Mouse (Mus musculus) c-Kit-negative CD71-positive TER-119-positive erythroid progenitor cells, embryonic 14.5 days (primary cell): ENCODE results near the gene Olfr1175-ps.

Source experiments
- DNase-seq: peaks from one replicate; pipeline ENCODE4 v3.0.0-alpha.2; 2013; ENCODE audit warnings: low read depth, low spot score

Gene Olfr1175-ps

GRCm38 (mm10) chr2:88327115-88327514, at the start of gene Olfr1175-ps:
Gene Olfr1175-ps, minus strand, starts transcription at chr2:88327215.
- no peak for DNase-seq

- no peak for DNase-seq
Measured at GRCm38 (mm10) chr2:88356304-88356703, 29.3 kb upstream of the Olfr1175-ps start.

GRCm38 (mm10) chr2:88346392-88346791, 19.4 kb upstream of the Olfr1175-ps start, which contains the start of gene Olfr1177-ps:
Gene Olfr1177-ps, minus strand, starts transcription at chr2:88346492.
- DNase-seq: no peak

- DNase-seq: no peak
Measured at GRCm38 (mm10) chr2:88336421-88336820, 9.4 kb upstream of the Olfr1175-ps start, which contains the start of gene Olfr1176. Gene Olfr1176, plus strand, starts transcription at chr2:88336721.

GRCm38 (mm10) chr2:88315035-88315434, 12.0 kb downstream of the Olfr1175-ps start, which contains the start of gene Olfr1174-ps:
Gene Olfr1174-ps, minus strand, starts transcription at chr2:88315135.
- DNase-seq: no peak

GRCm38 (mm10) chr2:88279775-88280174, 47.2 kb downstream of the Olfr1175-ps start, which contains the start of gene Olfr1173:
Gene Olfr1173, minus strand, starts transcription at chr2:88279875.
- DNase-seq: no peak
